Mouse (Mus musculus) brown adipose tissue, adult 24 weeks (tissue): ENCODE measurements around the gene G430095P16Rik. TPM values are rescaled to one million over a fixed set of nuclear protein-coding genes. Genes with fewer than 3 reads are reported as not detected.

Experiments
- H3K27ac ChIP-seq: fragments of 200-500 bp; replicated peaks from 2 replicates; pipeline ENCODE4 v1.5.1; 2012; ENCODE audit warnings: low read depth, mild to moderate bottlenecking, low read length
- H3K4me1 ChIP-seq: fragments of 200-500 bp; 2 replicates; pipeline ENCODE4 v1.6.1; 2012; ENCODE audit warnings: low read length, mixed read lengths; ENCODE audit not compliant: control insufficient read depth, insufficient read depth, insufficient read length
- H3K4me3 ChIP-seq: fragments of 200-500 bp; 2 replicates; pipeline ENCODE4 v1.5.1; 2012; ENCODE audit warnings: low read depth, mild to moderate bottlenecking, low read length, moderate library complexity; ENCODE audit not compliant: insufficient read depth
- polyA plus RNA-seq: library from polyadenylated mRNA; stranded (reverse); fragments of >200 nt; gene quantifications from 2 replicates; pipeline ENCODE4 v1.2.4, GENCODE M21; 2012; ENCODE audit not compliant: missing spikeins, insufficient read depth, insufficient read length

Gene G430095P16Rik
- polyA plus RNA-seq = 1.9 TPM in 1 of 2 replicates, not detected in the other

GRCm38 (mm10) chr8:84722850-84723570 is at the start of gene G430095P16Rik:
G430095P16Rik (plus strand) TSS chr8:84723007.
- Histone ChIP-seq H3K27ac (peak within 1 kb of the TSS; percentile 56), H3K4me3 (no peak within 1 kb of the TSS), H3K4me1 (peaks cover 36% of the 10 kb centered on the region)

GRCm38 (mm10) chr8:84677305-84677704 is 45.5 kb upstream of the G430095P16Rik start:
- Histone ChIP-seq H3K27ac (no peak overlapping the region), H3K4me1 (no peaks in the 10 kb centered on the region), H3K4me3 (no peak overlapping the region)

GRCm38 (mm10) chr8:84681476-84681875 is 41.3 kb upstream of the G430095P16Rik start:
- Histone ChIP-seq H3K27ac (no peak overlapping the region), H3K4me3 (no peak overlapping the region)

GRCm38 (mm10) chr8:84682257-84682656 is 40.5 kb upstream of the G430095P16Rik start:
- no peak overlapping the region for H3K27ac ChIP-seq
- no peak overlapping the region for H3K4me3 ChIP-seq
- peaks cover 15% of the 10 kb centered on the region for H3K4me1 ChIP-seq

More at GRCm38 (mm10) chr8:84681476-84681875, 41.3 kb upstream of the G430095P16Rik start:
- H3K4me1 ChIP-seq = peaks cover 13% of the 10 kb centered on the region

GRCm38 (mm10) chr8:84684537-84684936 is 38.3 kb upstream of the G430095P16Rik start:
- Histone ChIP-seq H3K4me1 (peaks cover 15% of the 10 kb centered on the region), H3K27ac (no peak overlapping the region)

GRCm38 (mm10) chr8:84686191-84687002 is 36.4 kb upstream of the G430095P16Rik start, which contains the start of gene Trmt1:
Trmt1 (plus strand) TSS chr8:84686307.
- Histone ChIP-seq H3K4me1 (peaks cover 15% of the 10 kb centered on the region), H3K27ac (no peak within 1 kb of the TSS), H3K4me3 (peak within 1 kb of the TSS; percentile 67)

More at GRCm38 (mm10) chr8:84684537-84684936, 38.3 kb upstream of the G430095P16Rik start:
- H3K4me3 ChIP-seq = no peak overlapping the region

GRCm38 (mm10) chr8:84687003-84687704 is 35.7 kb upstream of the G430095P16Rik start:
- peak overlapping the region; percentile 99 for H3K4me3 ChIP-seq
- H3K27ac ChIP-seq = peak overlapping the region; percentile 71; the same call in 1 of the 2 replicates
- peaks cover 15% of the 10 kb centered on the region for H3K4me1 ChIP-seq

- Histone ChIP-seq H3K4me3 (peak within 1 kb of the TSS; percentile 99), H3K27ac (peak within 1 kb of the TSS; percentile 79), H3K4me1 (peaks cover 15% of the 10 kb centered on the region)
Observed at GRCm38 (mm10) chr8:84687705-84688100, 35.1 kb upstream of the G430095P16Rik start, which contains the start of gene Nacc1. Nacc1 (minus strand) TSS chr8:84687862.

- Histone ChIP-seq H3K4me3 (peak overlapping the region; percentile 67), H3K27ac (no peak overlapping the region), H3K4me1 (peaks cover 15% of the 10 kb centered on the region)
Observed at GRCm38 (mm10) chr8:84689091-84689915, 33.5 kb upstream of the G430095P16Rik start.

GRCm38 (mm10) chr8:84693332-84693731 is 29.5 kb upstream of the G430095P16Rik start:
- no peak overlapping the region for H3K4me3 ChIP-seq
- H3K4me1 ChIP-seq = no peaks in the 10 kb centered on the region
- H3K27ac ChIP-seq = no peak overlapping the region

GRCm38 (mm10) chr8:84695140-84695539 is 27.7 kb upstream of the G430095P16Rik start:
- Histone ChIP-seq H3K4me1 (0 out of 2 replicates have a peak, but pooled peaks cover under 1% of the 10 kb centered on the region), H3K27ac (no peak overlapping the region), H3K4me3 (no peak overlapping the region)

GRCm38 (mm10) chr8:84697166-84698130 is 25.4 kb upstream of the G430095P16Rik start:
- Histone ChIP-seq H3K27ac (no peak overlapping the region), H3K4me3 (no peak overlapping the region), H3K4me1 (0 out of 2 replicates have a peak, but pooled peaks cover 5% of the 10 kb centered on the region)

GRCm38 (mm10) chr8:84698288-84698687 is 24.5 kb upstream of the G430095P16Rik start:
- Histone ChIP-seq H3K4me1 (peaks cover 9% of the 10 kb centered on the region), H3K27ac (peak overlapping the region; percentile 41; the same call in 1 of the 2 replicates), H3K4me3 (no peak overlapping the region)
